Mouse (Mus musculus): ENCODE measurements around the gene Gm20816. TPM values are rescaled to one million over a fixed set of nuclear protein-coding genes. Genes with fewer than 3 reads are reported as not detected.
"Not testable (repeated sequence)": the region's sequence is repeated elsewhere in the genome, so short reads cannot be mapped to it uniquely, and the experiment has no call there.

The Gm20816 gene
- not detected in 2 replicates for polyA plus RNA-seq (2016; fragmentation: Nextera tagmentation; extraction: Ambion mirVana)

- H3K9me3 ChIP-seq (replicated peaks); DNase-seq (ENCODE audit: low spot score); H3K36me3 ChIP-seq; H3K27me3 ChIP-seq (ENCODE audit: low read depth, poor library complexity, severe bottlenecking); H3K4me3 ChIP-seq; H3K27ac ChIP-seq; H3K4me1 ChIP-seq: not testable (repeated sequence)
- no CpG with 5 or more reads among the region's 3 CpGs for WGBS
Observed at GRCm38 (mm10) chrY:68537655-68538054, at the start of gene Gm20816. Gene Gm20816, plus strand, starts transcription at chrY:68537955.

Other genes with a start within 250 kb of the Gm20816 start
- gene Gm20937, start 243.1 kb upstream of the Gm20816 start, polyA plus RNA-seq (2016; fragmentation: Nextera tagmentation; extraction: Ambion mirVana), result not detected in 2 replicates